Mouse (Mus musculus): ENCODE results near the gene Aunip. TPM values are rescaled to one million over a fixed set of nuclear protein-coding genes. Genes with fewer than 3 reads are reported as not detected.
A peak's percentile ranks its signal among the peaks of the same experiment; 100 is the strongest.
"Not testable (repeated sequence)": the region's sequence is repeated elsewhere in the genome, so short reads cannot be mapped to it uniquely, and the experiment has no call there.

Aunip gene
- polyA plus RNA-seq, 1 experiment from 2014 or later: 6.9 TPM

GRCm38 (mm10) chr4:134491716-134492115 is 19.1 kb upstream of the Aunip start:
- no peaks in the 10 kb centered on the region for H3K36me3 ChIP-seq (replicated peaks; ENCODE audit: insufficient read depth, low read length)
- no peak overlapping the region for H3K4me3 ChIP-seq (ENCODE audit: low read depth, low read length)
- no peak for ATAC-seq
- H3K27me3 ChIP-seq (ENCODE audit: insufficient read depth, low read length): no peaks in the 10 kb centered on the region
- WGBS (ENCODE audit: insufficient replicate concordance): 51% methylated on average over 6 of the region's 6 CpGs
- no peak overlapping the region for H3K9ac ChIP-seq (replicated peaks)
- H3K27ac ChIP-seq (ENCODE audit: low read depth): no peak overlapping the region
- TF ChIP-seq EP300 (IDR thresholded peaks at IDR 0.05; ENCODE audit: low read depth) (no peak), CTCF (IDR thresholded peaks at IDR 0.05; ENCODE audit: low read depth) (no peak)
- H3K4me2 ChIP-seq (ENCODE audit: low read depth, low read length): no peak overlapping the region
- DNase-seq: no peak
- no peaks in the 10 kb centered on the region; the same call in 1 of the 2 replicates for H3K9me3 ChIP-seq (ENCODE audit: low read length)
- peaks cover 55% of the 10 kb centered on the region for H3K4me1 ChIP-seq (ENCODE audit: insufficient read depth)

DNA sequence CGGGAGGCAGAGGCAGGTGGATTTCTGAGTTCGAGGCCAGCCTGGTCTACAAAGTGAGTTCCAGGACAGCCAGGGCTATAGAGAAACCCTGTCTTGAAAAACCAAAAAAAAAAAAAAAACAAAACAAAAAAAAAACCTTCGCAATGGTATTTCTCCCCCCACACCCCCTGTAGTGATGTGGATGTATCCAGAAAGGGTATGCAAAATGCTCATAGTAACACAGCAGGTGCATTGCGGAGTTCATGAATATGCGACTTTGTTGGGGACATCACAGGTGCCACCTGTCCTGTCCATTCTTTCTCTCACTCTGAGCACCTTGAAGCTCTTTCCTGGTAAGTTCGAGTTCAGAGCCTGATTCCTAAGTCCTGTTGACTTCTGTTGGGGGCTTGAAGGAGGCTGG is 16.6 kb upstream of the Aunip start:
- not testable (repeated sequence) for ATAC-seq; DNase-seq; H3K36me3 ChIP-seq (replicated peaks; ENCODE audit: insufficient read depth, low read length); H3K4me3 ChIP-seq (ENCODE audit: low read depth, low read length); H3K9me3 ChIP-seq (ENCODE audit: low read length); H3K27me3 ChIP-seq (ENCODE audit: insufficient read depth, low read length)
- Histone ChIP-seq H3K27ac (ENCODE audit: low read depth) (peak overlapping the region; percentile 89), H3K4me1 (ENCODE audit: insufficient read depth) (peaks cover 63% of the 10 kb centered on the region), H3K4me2 (ENCODE audit: low read depth, low read length) (peak overlapping the region; percentile 32; the same call in 1 of the 2 replicates), H3K9ac (replicated peaks) (peak overlapping the region; percentile 34; the same call in 1 of the 2 replicates)
- WGBS (ENCODE audit: insufficient replicate concordance): 79% methylated on average over 6 of the region's 6 CpGs

DNA sequence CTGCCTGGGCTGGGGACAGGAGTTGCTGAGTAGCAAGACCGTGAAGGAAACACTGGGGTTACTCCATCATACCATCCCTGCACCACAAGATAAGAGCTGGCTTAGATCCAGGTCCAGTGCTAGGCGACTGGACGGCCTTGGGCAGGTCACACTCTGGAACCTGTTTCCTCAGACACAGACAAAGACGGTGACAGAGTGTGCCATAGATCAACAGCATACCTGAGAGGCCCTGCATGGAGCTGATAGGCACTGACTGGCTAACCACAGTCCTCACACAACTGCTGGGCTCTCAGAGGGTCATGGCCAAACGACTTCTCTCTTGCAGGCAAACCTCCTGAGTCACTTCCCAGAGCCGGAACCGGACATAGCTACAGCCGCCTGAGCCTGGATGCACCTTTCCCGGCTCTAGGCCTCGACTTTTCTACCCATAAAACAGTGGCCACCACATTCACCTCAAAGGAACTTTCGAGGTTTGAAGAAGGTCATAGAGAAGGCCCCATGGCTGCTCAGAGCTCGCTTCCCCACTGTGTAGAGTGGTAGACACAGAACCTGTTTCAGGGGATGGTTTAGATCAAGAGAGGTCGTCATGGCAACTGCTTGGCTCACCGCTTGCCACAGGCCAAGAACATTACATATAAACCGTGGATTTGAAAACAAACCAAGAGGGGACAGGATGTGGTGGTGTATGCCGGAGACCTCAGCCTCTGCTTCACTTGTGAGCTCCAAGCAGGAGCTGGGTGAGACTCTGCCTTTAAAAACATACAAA is 15.8 kb upstream of the Aunip start:
- ATAC-seq (peak; percentile 56), DNase-seq (peak; percentile 73)
- 17% methylated on average over 16 of the region's 16 CpGs for WGBS (ENCODE audit: insufficient replicate concordance)
- Histone ChIP-seq H3K4me1 (ENCODE audit: insufficient read depth) (peaks cover 56% of the 10 kb centered on the region), H3K27me3 (ENCODE audit: insufficient read depth, low read length) (no peaks in the 10 kb centered on the region), H3K27ac (ENCODE audit: low read depth) (peak overlapping the region; percentile 89), H3K9me3 (ENCODE audit: low read length) (no peaks in the 10 kb centered on the region; the same call in 1 of the 2 replicates), H3K4me2 (ENCODE audit: low read depth, low read length) (peak overlapping the region; percentile 32; the same call in 1 of the 2 replicates), H3K4me3 (ENCODE audit: low read depth, low read length) (no peak overlapping the region), H3K9ac (replicated peaks) (peak overlapping the region; percentile 34; the same call in 1 of the 2 replicates), H3K36me3 (replicated peaks; ENCODE audit: insufficient read depth, low read length) (no peaks in the 10 kb centered on the region)
- TF ChIP-seq EP300 (IDR thresholded peaks at IDR 0.05; ENCODE audit: low read depth): no peak; the same call in 1 of the 2 replicates
- TF ChIP-seq CTCF (IDR thresholded peaks at IDR 0.05; ENCODE audit: low read depth): no peak

DNA sequence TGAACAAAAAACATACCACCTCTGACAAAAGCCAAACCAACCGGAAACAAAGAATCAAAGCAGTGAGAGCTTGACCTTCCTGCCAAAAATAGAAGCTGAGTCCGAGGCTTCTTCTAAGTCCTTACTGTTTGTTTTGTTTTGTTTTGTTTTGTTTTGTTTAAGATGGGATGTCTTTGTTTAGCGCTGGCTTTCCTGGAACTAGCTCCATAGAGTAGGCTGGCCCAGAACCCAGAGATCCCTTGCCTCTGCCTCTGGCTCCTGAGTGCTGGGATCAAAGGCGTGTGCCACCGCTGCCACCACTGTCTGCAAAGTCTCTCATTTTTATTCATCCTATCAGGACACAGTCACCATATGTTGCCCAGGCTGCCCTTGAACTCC is 15.3 kb upstream of the Aunip start:
- Histone ChIP-seq H3K36me3 (replicated peaks; ENCODE audit: insufficient read depth, low read length) (no peaks in the 10 kb centered on the region), H3K4me3 (ENCODE audit: low read depth, low read length) (no peak overlapping the region), H3K9me3 (ENCODE audit: low read length) (no peaks in the 10 kb centered on the region; the same call in 1 of the 2 replicates), H3K27me3 (ENCODE audit: insufficient read depth, low read length) (no peaks in the 10 kb centered on the region), H3K4me2 (ENCODE audit: low read depth, low read length) (no peak overlapping the region), H3K9ac (replicated peaks) (no peak overlapping the region), H3K4me1 (ENCODE audit: insufficient read depth) (peaks cover 52% of the 10 kb centered on the region), H3K27ac (ENCODE audit: low read depth) (peak overlapping the region; percentile 89)
- WGBS (ENCODE audit: insufficient replicate concordance): 56% methylated on average over 5 of the region's 5 CpGs
- TF ChIP-seq EP300 (IDR thresholded peaks at IDR 0.05; ENCODE audit: low read depth) (no peak), CTCF (IDR thresholded peaks at IDR 0.05; ENCODE audit: low read depth) (no peak)
- DNase-seq (no peak), ATAC-seq (no peak)

- Histone ChIP-seq H3K4me2 (ENCODE audit: low read depth, low read length) (peak within 1 kb of the TSS; percentile 95), H3K9ac (replicated peaks) (peak within 1 kb of the TSS; percentile 69), H3K9me3 (ENCODE audit: low read length) (no peaks in the 10 kb centered on the region), H3K36me3 (replicated peaks; ENCODE audit: insufficient read depth, low read length) (no peaks in the 10 kb centered on the region), H3K27me3 (ENCODE audit: insufficient read depth, low read length) (no peaks in the 10 kb centered on the region), H3K4me1 (ENCODE audit: insufficient read depth) (peaks cover 50% of the 10 kb centered on the region), H3K4me3 (ENCODE audit: low read depth, low read length) (peak within 1 kb of the TSS; percentile 65), H3K27ac (ENCODE audit: low read depth) (peak within 1 kb of the TSS; percentile 89)
- peak; percentile 85 for DNase-seq
- WGBS (ENCODE audit: insufficient replicate concordance): 1% methylated on average over 34 of the region's 35 CpGs
- ATAC-seq: peak; percentile 73
- TF ChIP-seq CTCF (IDR thresholded peaks at IDR 0.05; ENCODE audit: low read depth) (peak; percentile 12; the same call in 1 of the 2 replicates), EP300 (IDR thresholded peaks at IDR 0.05; ENCODE audit: low read depth) (no peak)
These were observed 14.1 kb upstream of the Aunip start, which contains the start of gene Paqr7 for GRCm38 (mm10) chr4:134496595-134497210. Paqr7 (plus strand) TSS chr4:134496697.

- Histone ChIP-seq H3K36me3 (replicated peaks; ENCODE audit: insufficient read depth, low read length) (no peaks in the 10 kb centered on the region), H3K27me3 (ENCODE audit: insufficient read depth, low read length) (no peaks in the 10 kb centered on the region), H3K27ac (ENCODE audit: low read depth) (peak overlapping the region; percentile 89), H3K9ac (replicated peaks) (peak overlapping the region; percentile 69), H3K4me3 (ENCODE audit: low read depth, low read length) (peak overlapping the region; percentile 65), H3K4me2 (ENCODE audit: low read depth, low read length) (peak overlapping the region; percentile 95), H3K4me1 (ENCODE audit: insufficient read depth) (peaks cover 49% of the 10 kb centered on the region), H3K9me3 (ENCODE audit: low read length) (no peaks in the 10 kb centered on the region)
- ATAC-seq (no peak), DNase-seq (no peak)
- WGBS (ENCODE audit: insufficient replicate concordance): 6% methylated on average over 6 of the region's 6 CpGs
- no peak for TF ChIP-seq CTCF (IDR thresholded peaks at IDR 0.05; ENCODE audit: low read depth)
- TF ChIP-seq EP300 (IDR thresholded peaks at IDR 0.05; ENCODE audit: low read depth): no peak
These were observed 13.6 kb upstream of the Aunip start for GRCm38 (mm10) chr4:134497223-134497622.
